Mouse (Mus musculus): Measurements from ENCODE around the gene Il11ra2.
"Not testable (repeated sequence)": the region's sequence is repeated elsewhere in the genome, so short reads cannot be mapped to it uniquely, and the experiment has no call there.

The Il11ra2 gene

DNA sequence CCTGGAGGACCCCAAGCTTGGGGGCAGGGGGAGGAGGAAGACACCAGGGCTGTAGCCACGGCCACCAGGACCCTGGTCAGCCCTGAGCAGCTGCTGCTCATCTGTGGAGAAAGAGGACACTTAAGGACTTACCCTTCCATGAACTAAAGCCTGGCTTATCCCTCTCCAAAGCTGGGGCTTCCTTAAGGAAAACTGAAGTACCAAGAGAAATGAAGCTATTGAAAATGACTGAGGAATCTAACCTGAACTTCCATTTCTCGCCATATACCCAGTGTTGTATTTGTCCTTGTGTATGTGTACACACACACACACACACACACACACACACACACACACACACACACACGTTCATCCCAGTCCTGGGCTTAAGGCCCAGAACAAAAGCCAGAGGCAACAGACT, at the start of gene Il11ra2:
Gene Il11ra2, minus strand, starts transcription at position 101 of the 400 bp plus-strand sequence.
- not testable (repeated sequence) for DNase-seq (ENCODE audit: extremely low spot score)

DNA sequence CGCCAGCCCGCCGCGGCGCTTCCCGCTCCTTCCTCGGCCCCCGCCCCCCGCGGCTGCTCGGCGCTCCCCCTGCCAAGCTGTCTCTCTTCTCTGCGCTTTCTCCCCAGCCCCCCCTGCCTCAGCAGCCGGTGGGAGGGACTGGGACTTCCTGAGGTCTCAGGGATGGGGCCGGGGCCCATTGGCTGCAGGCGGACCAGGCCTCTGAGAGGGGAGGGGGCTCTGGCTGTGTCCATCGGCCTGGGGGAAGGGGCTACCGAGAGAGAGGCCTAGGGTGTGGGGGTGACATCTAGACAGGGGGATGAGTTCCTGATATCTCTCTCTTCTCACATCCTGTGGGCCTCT, 20.5 kb upstream of the Il11ra2 start:
- not testable (repeated sequence) for DNase-seq (ENCODE audit: extremely low spot score)

DNA sequence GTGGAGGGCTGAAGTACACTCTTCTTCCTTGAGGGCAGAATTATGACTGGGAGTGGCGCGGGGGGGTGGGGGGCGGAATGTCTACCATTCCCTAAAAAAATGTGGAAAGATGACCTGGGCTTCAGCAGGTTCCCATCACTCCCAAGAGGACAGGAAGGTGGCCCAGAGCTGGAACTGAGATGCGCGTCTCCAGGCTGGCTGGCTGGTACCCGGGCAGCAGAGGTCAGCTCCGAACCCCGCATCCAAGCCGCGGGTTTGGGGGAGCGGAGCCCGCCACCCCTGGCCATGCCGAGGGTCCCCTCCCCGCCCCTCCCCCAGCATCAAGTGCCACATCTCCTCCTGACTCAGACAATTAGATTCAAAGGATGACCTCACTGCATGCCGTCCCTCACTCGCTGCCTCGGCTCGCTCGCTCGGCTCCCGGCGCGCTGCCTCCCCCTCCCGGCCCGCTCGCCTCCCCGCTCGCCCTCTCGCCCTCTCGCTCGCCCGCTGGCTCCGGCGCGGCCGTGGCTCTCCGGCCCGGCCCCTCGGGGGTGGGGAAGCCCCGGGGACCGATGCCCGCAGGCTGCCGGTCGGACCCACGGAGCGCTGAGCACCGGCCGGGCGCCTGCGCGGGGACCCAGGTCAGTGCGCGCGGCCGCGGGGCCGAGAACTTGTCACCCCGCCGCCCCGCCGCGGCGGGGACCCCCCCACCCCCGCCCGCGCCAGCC, 19.9 kb upstream of the Il11ra2 start:
- DNase-seq (ENCODE audit: extremely low spot score): not testable (repeated sequence)

DNA sequence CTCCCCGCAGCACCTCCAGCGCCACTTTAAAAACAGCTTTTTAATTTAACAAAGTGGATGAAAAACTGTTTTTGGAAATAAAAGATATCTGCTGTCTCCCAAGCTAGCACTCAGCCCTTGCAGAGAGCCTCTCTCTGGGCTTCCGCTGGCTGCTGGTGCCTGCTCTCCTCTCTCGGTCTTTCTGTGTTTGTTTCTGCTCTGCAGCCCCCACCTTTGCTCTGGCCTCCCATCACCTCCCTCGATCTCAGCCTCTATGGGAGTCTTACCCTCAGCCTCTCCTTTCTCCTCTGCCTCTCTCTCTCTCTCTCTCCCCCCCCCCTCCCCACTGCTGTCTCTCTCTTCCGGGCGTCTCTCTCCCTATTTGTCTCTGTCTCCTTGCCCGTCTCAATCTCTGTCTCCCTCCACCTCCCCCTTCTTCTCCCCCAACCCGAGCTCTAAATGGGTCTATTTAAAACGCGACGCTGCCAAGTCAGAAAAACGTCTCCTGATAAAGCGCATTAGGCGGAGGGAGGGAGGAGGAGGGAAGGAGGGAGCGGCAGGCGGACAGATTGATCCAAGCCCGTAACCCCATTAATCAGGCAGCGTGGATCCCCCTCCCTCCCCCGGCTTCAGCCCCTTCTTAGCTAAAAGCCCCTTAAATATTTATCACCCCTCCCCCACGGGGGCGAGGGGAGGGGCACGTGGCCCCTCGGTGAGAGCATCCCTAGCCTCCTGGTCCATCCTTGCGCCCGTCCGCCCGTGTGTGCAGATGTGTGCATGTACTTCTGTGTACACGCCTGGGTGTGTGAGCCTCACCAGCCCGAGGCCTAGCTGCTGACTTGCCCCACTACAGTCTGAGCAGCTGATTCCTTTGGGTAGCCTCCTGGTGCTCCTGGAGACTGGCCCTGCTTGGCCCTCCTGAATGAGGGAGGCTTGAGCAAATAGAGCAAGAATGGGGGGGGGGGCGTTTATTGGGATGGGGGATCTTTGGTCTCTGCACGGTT, 19.0 kb upstream of the Il11ra2 start:
- DNase-seq (ENCODE audit: extremely low spot score): not testable (repeated sequence)

DNA sequence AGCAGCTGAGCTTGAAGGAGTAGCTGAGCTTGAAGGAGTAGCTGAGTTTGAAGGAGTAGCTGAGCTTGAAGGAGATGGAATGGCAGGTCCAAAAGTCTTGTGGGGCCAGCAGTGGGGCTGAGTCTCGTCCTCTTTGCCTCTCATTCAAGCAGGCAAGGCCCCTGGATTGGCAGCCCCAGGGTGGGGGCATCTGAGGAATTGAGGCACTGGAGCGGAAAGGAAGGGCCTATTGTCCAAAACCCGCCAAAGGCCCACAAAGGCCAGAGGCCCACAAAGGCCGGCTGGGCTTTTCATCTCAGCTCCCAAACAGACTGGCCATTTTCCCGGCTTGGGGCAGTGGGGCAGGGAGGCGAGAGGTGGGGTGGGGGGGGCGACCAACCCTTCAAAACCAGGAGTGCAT, 17.7 kb upstream of the Il11ra2 start:
- not testable (repeated sequence) for DNase-seq (ENCODE audit: extremely low spot score)

DNA sequence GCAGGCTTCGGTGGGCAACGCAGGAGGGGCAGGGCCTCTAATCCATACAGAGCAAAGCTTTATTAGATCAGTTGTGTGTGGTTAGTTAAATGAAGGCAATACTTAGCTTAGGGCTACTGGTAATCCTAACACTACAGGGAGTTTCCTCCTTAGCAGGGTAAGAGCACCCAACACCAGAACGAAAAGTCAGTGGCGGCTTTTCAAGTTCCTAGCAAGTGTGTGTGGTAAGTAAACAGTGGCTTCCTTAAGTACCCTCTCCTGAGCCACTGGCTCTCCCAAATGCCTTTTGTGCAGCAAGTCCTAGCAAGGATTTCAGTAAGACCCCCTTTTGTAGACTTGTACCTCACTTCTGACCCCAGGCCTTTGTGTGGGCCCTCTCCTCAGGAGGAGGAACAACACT, 13.7 kb upstream of the Il11ra2 start:
- not testable (repeated sequence) for DNase-seq (ENCODE audit: extremely low spot score)

DNA sequence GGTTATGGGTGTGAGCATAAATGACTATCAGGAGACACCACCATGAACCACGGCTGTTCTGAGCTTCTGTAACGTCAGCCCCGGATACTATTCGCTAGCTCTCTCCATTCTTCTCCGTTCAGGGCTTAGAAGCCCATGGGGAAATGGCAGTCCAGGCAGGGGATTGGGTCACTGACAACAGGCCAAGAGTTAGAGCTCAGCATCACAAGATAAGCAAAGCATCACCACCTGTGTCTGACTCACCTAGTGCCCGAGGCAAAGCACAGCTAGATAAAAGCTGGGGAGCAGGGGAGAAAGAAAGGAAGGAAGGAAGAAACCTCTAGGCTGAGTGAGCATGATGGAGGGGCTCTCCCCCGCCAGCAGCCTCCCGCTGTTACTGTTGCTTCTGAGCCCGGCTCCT, 6.7 kb downstream of the Il11ra2 start, which contains the start of gene Ccl27b:
Gene Ccl27b, plus strand, starts transcription at position 301 of the 400 bp plus-strand sequence.
- DNase-seq (ENCODE audit: extremely low spot score): not testable (repeated sequence)

DNA sequence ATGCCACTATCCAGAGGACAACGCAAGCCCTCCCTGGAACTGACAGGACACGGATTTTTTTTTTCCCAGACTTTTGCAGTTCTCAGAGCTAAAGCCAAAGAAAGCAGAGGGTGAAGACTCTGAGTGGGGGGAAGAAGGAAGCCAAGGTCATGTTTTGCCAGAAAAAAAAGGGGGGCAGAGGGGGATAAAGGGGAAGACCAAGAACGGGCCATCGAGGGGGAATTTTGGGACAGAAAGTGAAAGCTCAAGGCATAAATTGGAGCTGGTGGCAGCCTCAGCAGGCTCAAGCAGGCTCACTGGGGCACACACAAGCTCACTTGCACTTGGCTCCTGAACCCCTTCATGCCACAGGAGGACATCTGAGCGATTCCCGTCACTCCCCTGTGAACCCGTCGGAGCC, 32.3 kb downstream of the Il11ra2 start, which contains the start of gene Gm2564:
Gene Gm2564, plus strand, starts transcription at position 301 of the 400 bp plus-strand sequence.
- DNase-seq (ENCODE audit: extremely low spot score): not testable (repeated sequence)

DNA sequence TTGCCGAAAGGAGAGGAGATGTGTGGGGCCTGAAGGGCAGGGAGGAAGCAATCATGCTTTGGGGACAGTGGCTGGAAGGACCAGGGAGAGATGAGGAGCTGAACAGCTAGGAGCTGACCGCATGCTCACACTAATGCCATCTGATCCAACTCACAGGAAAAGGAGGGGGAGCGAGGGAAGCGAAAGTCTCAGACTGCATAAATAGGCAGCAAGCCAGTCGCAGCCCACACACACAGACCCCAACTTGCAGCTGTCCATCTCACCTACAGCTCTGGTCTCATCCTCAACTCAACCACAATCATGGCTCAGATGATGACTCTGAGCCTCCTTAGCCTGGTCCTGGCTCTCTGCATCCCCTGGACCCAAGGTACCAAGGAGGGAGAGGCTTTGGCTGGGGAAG, 49.8 kb downstream of the Il11ra2 start, which contains the start of gene Gm10591:
Gene Gm10591, plus strand, starts transcription at position 301 of the 400 bp plus-strand sequence.
- not testable (repeated sequence) for DNase-seq (ENCODE audit: extremely low spot score)

Data from embryo, embryonic 9.5 days (tissue).